Mouse (Mus musculus) liver, embryonic 14.5 days (tissue): ENCODE measurements at regions not wholly inside any gene's neighbourhood (a gene's known extent, or its start where the extent isn't known, plus 50 kb on each side); places are given as distances from the start of the nearest gene placed in this dataset.

ENCODE experiments used
- CTCF ChIP-seq: IDR thresholded peaks from 2 replicates; pipeline ENCODE4 v1.5.1; 2016; ENCODE audit warnings: antibody characterized with exemption, low read depth, control low read depth
- EP300 ChIP-seq: IDR thresholded peaks from 2 replicates; pipeline ENCODE4 v1.6.1; 2016; ENCODE audit warnings: antibody characterized with exemption, low read depth

GRCm38 (mm10) chr2:167798969-167799513 is 109.4 kb upstream of the Tmem189 start:
- TF ChIP-seq CTCF (no peak), EP300 (no peak)
